Mouse (Mus musculus) testis, adult 2 months (tissue): ENCODE measurements at regions not wholly inside any gene's neighbourhood (a gene's known extent, or its start where the extent isn't known, plus 50 kb on each side); places are given as distances from the start of the nearest gene placed in this dataset.

Experiments
- CTCF ChIP-seq: fragments of 200-500 bp; IDR thresholded peaks from 2 replicates; pipeline ENCODE4 v1.5.1; 2012; ENCODE audit warnings: low read depth, mild to moderate bottlenecking, inconsistent platforms, low read length, moderate library complexity; ENCODE audit not compliant: control insufficient read depth, insufficient read depth, insufficient replicate concordance
- POLR2A ChIP-seq: fragments of 200-500 bp; IDR thresholded peaks from 2 replicates; pipeline ENCODE4 v1.6.1; 2012; ENCODE audit warnings: low read depth, mild to moderate bottlenecking, inconsistent platforms, low read length, moderate library complexity; ENCODE audit not compliant: control insufficient read depth

DNA sequence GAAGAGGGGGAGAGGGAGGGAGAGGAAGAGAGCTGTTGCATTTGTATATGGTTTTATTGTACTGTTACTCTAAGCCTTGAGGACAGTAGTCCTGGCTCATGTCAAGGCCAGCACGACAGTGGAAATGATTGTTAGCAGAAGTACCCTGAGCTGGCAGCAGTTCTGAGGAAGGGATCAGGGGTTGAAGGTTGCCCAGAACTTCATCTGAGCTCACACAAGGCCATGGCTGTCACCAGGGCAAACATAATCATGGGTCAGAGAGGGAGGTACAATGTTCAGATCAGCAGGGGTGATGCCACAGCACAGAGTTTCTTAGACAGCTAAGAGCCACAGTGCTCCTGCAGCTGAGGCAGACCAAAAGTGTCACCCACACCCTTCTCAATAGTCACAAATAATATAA lies 114.8 kb downstream of the Rplp1 start:
- TF ChIP-seq CTCF (no peak), POLR2A (no peak)
